Mouse (Mus musculus) MEL (cell line): Measurements from ENCODE around the gene Rbpjl.

ENCODE experiments used
- BHLHE40 ChIP-seq: IDR thresholded peaks from 2 replicates; pipeline ENCODE4 v1.6.1; 2012; ENCODE audit warnings: low read depth, mild to moderate bottlenecking, inconsistent platforms, low read length, improper control_type of control experiment, borderline replicate concordance
- CHD2 ChIP-seq: IDR thresholded peaks from 2 replicates; pipeline ENCODE4 v1.6.1; 2011; ENCODE audit warnings: low read length, improper control_type of control experiment
- CTCF ChIP-seq, 3 experiments: IDR thresholded peaks in 2 of 3; conservative IDR thresholded peaks in 1 of 3; 2 replicates each; pipeline ENCODE4 v1.5.1; 2011 to 2012; ENCODE audit warnings: low read length in 3 of 3, low read depth in 2 of 3, mild to moderate bottlenecking in 2 of 3, improper control_type of control experiment in 1 of 3, inconsistent platforms in 1 of 3, mixed read lengths in 1 of 3, moderate library complexity in 1 of 3; ENCODE audit not compliant: control insufficient read depth in 1 of 3, insufficient read depth in 1 of 3, poor library complexity in 1 of 3, severe bottlenecking in 1 of 3
- E2F4 ChIP-seq: IDR thresholded peaks from 2 replicates; pipeline ENCODE4 v1.6.1; 2011; ENCODE audit warnings: low read depth, low read length, improper control_type of control experiment, borderline replicate concordance
- GATA1 ChIP-seq: IDR thresholded peaks from 2 replicates; pipeline ENCODE4 v1.6.1; 2011; ENCODE audit warnings: low read depth, low read length, improper control_type of control experiment
- MEF2A ChIP-seq: IDR thresholded peaks from 2 replicates; pipeline ENCODE4 v1.6.1; 2014; ENCODE audit warnings: low read depth, mild to moderate bottlenecking, inconsistent platforms, low read length, improper control_type of control experiment; ENCODE audit not compliant: poor library complexity, insufficient replicate concordance, severe bottlenecking; ENCODE audit errors: extremely low read depth
- NELFE ChIP-seq: IDR thresholded peaks from 2 replicates; pipeline ENCODE4 v1.6.1; 2011; ENCODE audit warnings: low read depth, low read length, improper control_type of control experiment
- POLR2A ChIP-seq, 2 experiments: IDR thresholded peaks; 2 replicates each; pipeline ENCODE4 v1.6.1; 2011 to 2012; ENCODE audit warnings: low read length in 2 of 2, mild to moderate bottlenecking in 2 of 2, control low read depth in 1 of 2, improper control_type of control experiment in 1 of 2, low read depth in 1 of 2, moderate library complexity in 1 of 2; ENCODE audit not compliant: control insufficient read depth in 1 of 2, insufficient read depth in 1 of 2, poor library complexity in 1 of 2
- RCOR1 ChIP-seq: IDR thresholded peaks from 2 replicates; pipeline ENCODE4 v1.6.1; 2012; ENCODE audit warnings: low read depth, mild to moderate bottlenecking, inconsistent platforms, low read length, improper control_type of control experiment
- SMC3 ChIP-seq: IDR thresholded peaks from 2 replicates; pipeline ENCODE4 v1.6.1; 2011; ENCODE audit warnings: low read depth, low read length, improper control_type of control experiment
- TAL1 ChIP-seq: IDR thresholded peaks from 2 replicates; pipeline ENCODE4 v1.6.1; 2012; ENCODE audit warnings: mild to moderate bottlenecking, inconsistent platforms, low read length, moderate library complexity, mixed read lengths
- TBP ChIP-seq: IDR thresholded peaks from 2 replicates; pipeline ENCODE4 v1.8.0; 2011; ENCODE audit warnings: low read depth, low read length, improper control_type of control experiment
- TCF12 ChIP-seq: IDR thresholded peaks from 2 replicates; pipeline ENCODE4 v1.6.1; 2014; ENCODE audit warnings: low read depth, mild to moderate bottlenecking, inconsistent platforms, low read length, improper control_type of control experiment, moderate library complexity
- UBTF ChIP-seq: IDR thresholded peaks from 2 replicates; pipeline ENCODE4 v1.6.1; 2012; ENCODE audit warnings: low read depth, mild to moderate bottlenecking, inconsistent platforms, low read length, improper control_type of control experiment, moderate library complexity, borderline replicate concordance; ENCODE audit not compliant: insufficient read depth

DNA sequence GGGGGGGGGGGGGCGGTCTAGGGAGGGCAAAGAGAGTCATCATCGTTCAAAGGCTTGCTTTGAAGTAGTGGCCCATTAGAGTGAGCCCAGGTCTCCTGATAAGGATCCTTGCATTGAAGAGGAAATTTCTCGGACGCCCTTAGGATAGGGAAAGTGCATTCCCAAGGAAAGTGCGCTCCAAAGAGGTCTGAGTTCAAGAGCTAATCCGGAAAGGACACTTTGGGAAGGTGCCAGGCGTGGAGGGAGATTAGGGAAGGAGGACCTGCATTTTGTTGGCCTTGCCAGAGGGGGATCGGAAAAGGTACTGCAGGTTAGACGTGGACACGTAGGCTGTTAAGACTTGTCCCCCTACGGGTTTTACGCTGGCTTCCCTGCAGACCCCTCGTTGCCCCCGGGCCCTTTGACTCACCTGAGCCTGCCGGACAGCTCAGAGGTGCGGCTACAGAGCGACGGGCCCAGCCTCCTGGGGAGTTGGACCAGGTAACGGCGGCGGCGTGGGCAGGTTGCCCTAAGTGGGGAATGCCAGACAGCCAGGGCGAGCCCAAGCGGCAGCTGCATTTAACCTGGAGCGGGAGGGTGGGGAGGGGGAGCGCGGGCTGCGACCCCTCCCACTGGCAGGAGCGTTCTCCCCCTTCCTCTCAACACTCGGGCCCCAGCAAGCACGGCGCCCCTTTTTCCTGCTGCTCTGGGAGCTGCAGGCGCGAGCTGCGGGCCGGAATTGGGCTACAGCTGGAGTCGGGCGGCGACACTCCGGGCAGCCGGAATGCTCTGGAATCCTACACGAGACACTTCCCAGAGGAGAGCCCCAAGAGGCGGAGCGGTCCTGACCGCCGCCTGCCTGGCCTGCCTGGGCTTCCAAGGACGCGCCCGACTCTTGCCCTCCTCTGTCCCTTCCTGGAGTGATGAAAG, 1.4 kb downstream of the Rbpjl start:
- TF ChIP-seq CTCF (IDR thresholded peaks at IDR 0.05 in 2 of 3, conservative IDR thresholded peaks at IDR 0.05 in 1 of 3; ENCODE audit: control insufficient read depth in 1 of 3, insufficient read depth in 1 of 3, low read depth in 2 of 3, low read length in 3 of 3, poor library complexity in 1 of 3, severe bottlenecking in 1 of 3) (no peak), NELFE (no peak), GATA1 (no peak), TBP (no peak), CHD2 (no peak), MEF2A (no peak), UBTF (no peak), POLR2A (IDR thresholded peaks at IDR 0.05; ENCODE audit: control insufficient read depth in 1 of 2, insufficient read depth in 1 of 2, low read depth in 1 of 2, low read length in 2 of 2, poor library complexity in 1 of 2) (no peak), TAL1 (no peak), SMC3 (no peak), RCOR1 (no peak), TCF12 (no peak), E2F4 (no peak), BHLHE40 (no peak)
